Comparison of ENCODE assay signal across 8 mouse cellular contexts in the genomic region with DNA sequence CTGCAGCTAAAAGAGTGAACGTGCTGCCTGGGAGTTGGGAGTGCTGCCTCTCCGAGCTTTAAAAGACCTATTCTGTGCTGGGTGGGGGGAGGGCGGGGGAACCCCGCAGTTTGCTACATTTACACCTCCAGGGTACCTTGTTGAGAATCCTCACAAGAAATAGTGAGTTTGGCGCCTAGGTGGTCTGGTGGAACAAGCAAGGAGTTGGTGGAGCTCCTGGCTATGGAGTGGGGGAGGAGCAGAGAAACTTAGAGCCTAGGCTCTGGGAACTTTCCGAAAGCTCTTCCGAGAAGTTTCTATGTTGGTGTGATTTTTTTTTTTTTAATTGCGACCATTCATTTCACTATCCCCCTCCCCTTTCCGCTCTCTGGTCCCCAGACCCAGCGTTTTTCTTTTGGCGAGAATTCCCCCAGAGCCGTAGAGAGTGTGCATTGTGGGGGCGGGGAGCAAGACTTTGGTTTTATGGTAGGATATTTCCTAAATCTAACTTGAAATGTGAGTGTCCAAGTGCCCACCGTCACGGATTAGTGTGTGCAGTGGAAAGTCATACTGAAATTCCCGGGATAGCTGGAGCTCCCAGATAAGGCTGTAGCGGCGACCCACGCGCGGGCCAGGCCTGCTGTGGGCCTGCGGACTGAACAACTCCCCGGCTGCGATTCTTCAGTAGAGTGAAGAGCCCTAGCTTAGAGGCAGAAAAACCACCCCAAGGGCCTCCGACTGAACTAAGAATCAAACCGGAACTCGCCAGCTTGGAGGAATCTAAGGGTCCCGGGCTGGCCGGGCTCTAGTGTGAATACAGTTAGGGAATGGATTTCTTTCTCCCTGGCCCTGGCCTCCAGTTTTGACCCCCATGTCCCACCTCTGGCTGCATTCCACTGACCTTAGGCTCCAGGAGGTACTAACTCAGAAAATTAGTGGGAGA. TPM values are rescaled to one million over a fixed set of nuclear protein-coding genes. Genes with fewer than 3 reads are reported as not detected.
A peak's percentile ranks its signal among the peaks of the same experiment; 100 is the strongest.
DNase-seq lines count a peak whose midpoint lies in the region; ATAC-seq and TF ChIP-seq lines count a peak whose summit lies in the region.

No protein-coding gene starts in this region.

- H3K27me3 ChIP-seq in heart, embryonic 15.5 days = peaks cover 83% of the 10 kb centered on the region
- peaks cover 85% of the 10 kb centered on the region for H3K27me3 ChIP-seq in hindbrain, embryonic 10.5 days (ENCODE audit: insufficient read depth, poor library complexity, severe bottlenecking)
- peaks cover 100% of the 10 kb centered on the region for H3K27me3 ChIP-seq in liver, embryonic 14.5 days (ENCODE audit: control insufficient read depth, insufficient read depth, low read length)
- peaks cover 90% of the 10 kb centered on the region for H3K27me3 ChIP-seq in small intestine, adult 2 months (ENCODE audit: control insufficient read depth, insufficient read depth, low read length)

- TF ChIP-seq POLR2A in small intestine, adult 2 months (IDR thresholded peaks at IDR 0.05; ENCODE audit: low read depth, low read length) = no peak

- H3K9ac ChIP-seq in heart, embryonic 15.5 days = peak overlapping the region; percentile 89
- H3K9ac ChIP-seq in liver, embryonic 14.5 days (replicated peaks) = no peak overlapping the region

- intact Hi-C loops in heart, postnatal 14 days (cut with DNase I) = loop anchor here (5.0 kb wide), 1 partner anchor 165 kb away; no protein-coding TSS in a partner anchor
- intact Hi-C loops in gastrocnemius, postnatal 14 days (cut with DNase I; ENCODE audit: low total_unique reads) = loop anchor here (5.0 kb wide), 1 partner anchor 550 kb away; no protein-coding TSS in a partner anchor

- H3K4me3 ChIP-seq in heart, embryonic 15.5 days = peak overlapping the region; percentile 80
- peak overlapping the region; percentile 92 for H3K4me3 ChIP-seq in hindbrain, embryonic 10.5 days
- H3K4me3 ChIP-seq in liver, embryonic 14.5 days (ENCODE audit: insufficient read depth in 1 of 2, low read depth in 2 of 2, low read length in 2 of 2) = no peak overlapping the region
- H3K4me3 ChIP-seq in small intestine, adult 2 months (ENCODE audit: low read depth, low read length) = peak overlapping the region; percentile 63; the same call in 1 of the 2 replicates

- no peak for TF ChIP-seq EP300 in liver, embryonic 14.5 days (IDR thresholded peaks at IDR 0.05; ENCODE audit: low read depth)

- no peak for DNase-seq in heart, postnatal 14 days
- DNase-seq in hindbrain, embryonic 10.5 days (ENCODE audit: low spot score) = peak; percentile 52
- DNase-seq in liver, embryonic 14.5 days (ENCODE audit: low read depth in 3 of 3, low spot score in 3 of 3) = no peak
- DNase-seq in left cerebral cortex, adult 9 months (ENCODE audit: low spot score in 2 of 2) = no peak
- DNase-seq in gastrocnemius, postnatal 14 days = no peak
- no peak for DNase-seq in cerebellum, adult 11-12 months

- peak overlapping the region; percentile 95 for H3K27ac ChIP-seq in heart, embryonic 15.5 days
- peak overlapping the region; percentile 98 for H3K27ac ChIP-seq in hindbrain, embryonic 10.5 days
- H3K27ac ChIP-seq in liver, embryonic 14.5 days = no peak overlapping the region
- H3K27ac ChIP-seq in small intestine, adult 2 months (ENCODE audit: insufficient read depth, low read depth, low read length) = no peak overlapping the region

- H3K4me1 ChIP-seq in heart, embryonic 15.5 days (replicated peaks) = peaks cover 63% of the 10 kb centered on the region
- peaks cover 88% of the 10 kb centered on the region for H3K4me1 ChIP-seq in hindbrain, embryonic 10.5 days (replicated peaks)
- no peaks in the 10 kb centered on the region for H3K4me1 ChIP-seq in liver, embryonic 14.5 days (replicated peaks; ENCODE audit: control insufficient read depth in 2 of 2, insufficient read depth in 2 of 2, low read length in 1 of 2)
- peaks cover 10% of the 10 kb centered on the region for H3K4me1 ChIP-seq in small intestine, adult 2 months (ENCODE audit: control insufficient read depth, insufficient read depth, insufficient read length, low read length)

- no peak for ATAC-seq in heart, embryonic 15.5 days (replicated peaks; ENCODE audit: insufficient number of reproducible peaks, insufficient read depth, low FRiP score, low read depth)
- no peak for ATAC-seq in liver, embryonic 14.5 days (ENCODE audit: insufficient read depth)

- no peaks in the 10 kb centered on the region for H3K36me3 ChIP-seq in heart, embryonic 15.5 days
- peaks cover 20% of the 10 kb centered on the region for H3K36me3 ChIP-seq in hindbrain, embryonic 10.5 days
- H3K36me3 ChIP-seq in liver, embryonic 14.5 days (replicated peaks; ENCODE audit: control insufficient read depth, insufficient read depth, low read depth) = no peaks in the 10 kb centered on the region
- H3K36me3 ChIP-seq in small intestine, adult 2 months (ENCODE audit: control insufficient read depth, insufficient read depth, low read length) = no peaks in the 10 kb centered on the region

- peak overlapping the region; percentile 93 for H3K4me2 ChIP-seq in heart, embryonic 15.5 days
- H3K4me2 ChIP-seq in liver, embryonic 14.5 days (ENCODE audit: low read depth) = peak overlapping the region; percentile 57; the same call in 1 of the 2 replicates

- whole genome bisulfite sequencing in heart, embryonic 15.5 days = 10% methylated on average over 29 of the region's 29 CpGs
- under 1% methylated on average over 29 of the region's 29 CpGs for WGBS in hindbrain, embryonic 10.5 days
- WGBS in liver, embryonic 14.5 days (ENCODE audit: insufficient replicate concordance) = 2% methylated on average over 29 of the region's 29 CpGs
- WGBS in small intestine, adult 2 months = 9% methylated on average over 29 of the region's 29 CpGs

- H3K9me3 ChIP-seq in heart, embryonic 15.5 days (replicated peaks) = no peaks in the 10 kb centered on the region
- H3K9me3 ChIP-seq in hindbrain, embryonic 10.5 days = no peaks in the 10 kb centered on the region
- no peaks in the 10 kb centered on the region for H3K9me3 ChIP-seq in liver, embryonic 14.5 days (ENCODE audit: control insufficient read depth, low read length)

- no peak for TF ChIP-seq CTCF in liver, embryonic 14.5 days (IDR thresholded peaks at IDR 0.05; ENCODE audit: low read depth)
- TF ChIP-seq CTCF in small intestine, adult 2 months (IDR thresholded peaks at IDR 0.05; ENCODE audit: extremely low read depth, insufficient read length, insufficient replicate concordance, low read depth, low read length) = no peak

RNA-seq across cellular contexts. Expression of gene Irx3, which starts 0.8 kb away (rescaled TPM):
- 13.9 and 17.3 TPM in 2 replicates for polyA plus RNA-seq in heart, embryonic 15.5 days (2015; fragmentation: Nextera tagmentation; extraction: Ambion mirVana)
- 10 to 100 TPM; 22.5 to 31.6 TPM for total RNA-seq in heart, postnatal 14 days (2021)
- polyA plus RNA-seq in hindbrain, embryonic 10.5 days (2016; fragmentation: Nextera tagmentation; extraction: Ambion mirVana) = 38.1 and 45.2 TPM in 2 replicates
- polyA plus RNA-seq in liver, embryonic 14.5 days (2012; rRNA removed) = 0.03 and 0.05 TPM in 2 replicates
- polyA plus RNA-seq in liver, embryonic 14.5 days (2014; fragmentation: Nextera tagmentation; extraction: Ambion mirVana) = 0.04 TPM in 1 of 2 replicates, not detected in the other
- polyA plus RNA-seq in small intestine, adult 2 months (2012; rRNA removed) = 0.47 and 0.56 TPM in 2 replicates
- under 1 TPM; 0.29 to 0.35 TPM for total RNA-seq in gastrocnemius, postnatal 14 days (2021)

Comparison
In these comparisons a context has a peak if more than half of its experiments do, and no peak if none do; other contexts are left out.
1. H3K27ac ChIP-seq: peak in heart, embryonic 15.5 days (single experiment) and hindbrain, embryonic 10.5 days (single experiment); none in liver, embryonic 14.5 days (single experiment) and small intestine, adult 2 months (single experiment).
2. H3K4me3 ChIP-seq: peak in heart, embryonic 15.5 days (single experiment), hindbrain, embryonic 10.5 days (single experiment) and small intestine, adult 2 months (single experiment); none in liver, embryonic 14.5 days (0 of 2).